Mouse (Mus musculus) forebrain, embryonic 12.5 days (tissue): ENCODE results near the gene Myo1g. TPM values are rescaled to one million over a fixed set of nuclear protein-coding genes. Genes with fewer than 3 reads are reported as not detected.
A peak's percentile ranks its signal among the peaks of the same experiment; 100 is the strongest.

Experiments used
- ATAC-seq: fragments of 200-750 bp; cut with Nextera tagmentation; 2 replicates; pipeline ENCODE4 v1.8.0; 2017; ENCODE audit warnings: moderate TSS enrichment; ENCODE audit not compliant: low FRiP score
- H3K27ac ChIP-seq: fragments of 300-500 bp; sonication (generic); 2 replicates; pipeline ENCODE4 v1.5.1; 2016; ENCODE audit warnings: mild to moderate bottlenecking
- H3K27me3 ChIP-seq: fragments of 300-500 bp; sonication (generic); 2 replicates; pipeline ENCODE4 v1.6.1; 2016; ENCODE audit warnings: mild to moderate bottlenecking
- H3K36me3 ChIP-seq: fragments of 300-500 bp; sonication (generic); replicated peaks from 2 replicates; pipeline ENCODE4 v1.6.1; 2016; ENCODE audit warnings: mild to moderate bottlenecking
- H3K4me1 ChIP-seq: fragments of 300-500 bp; sonication (generic); 2 replicates; pipeline ENCODE4 v1.6.1; 2016
- H3K4me2 ChIP-seq: fragments of 300-500 bp; sonication (generic); 2 replicates; pipeline ENCODE4 v1.6.1; 2016; ENCODE audit warnings: mild to moderate bottlenecking, moderate library complexity
- H3K4me3 ChIP-seq: fragments of 300-500 bp; sonication (generic); replicated peaks from 2 replicates; pipeline ENCODE4 v1.5.1; 2016; ENCODE audit warnings: mild to moderate bottlenecking
- H3K9ac ChIP-seq: fragments of 300-500 bp; sonication (generic); 2 replicates; pipeline ENCODE4 v1.6.1; 2016; ENCODE audit warnings: mild to moderate bottlenecking
- H3K9me3 ChIP-seq: fragments of 300-500 bp; sonication (generic); 2 replicates; pipeline ENCODE4 v1.6.1; 2016
- WGBS: fragments of 180-500 bp; shearing (Covaris S2); methylation state at CpG from one replicate; pipeline ENCODE4 v1.1.7; 2016; 5-methylcytosine and 5-hydroxymethylcytosine counted together
- polyA plus RNA-seq: library from polyadenylated mRNA; unstranded; fragments of >200 nt; fragmentation: Nextera tagmentation; extraction: Ambion mirVana; gene quantifications from 2 replicates; pipeline ENCODE4 v1.2.1, GENCODE M21; 2016

Gene Myo1g
- polyA plus RNA-seq, 1 experiment from 2014 or later = 0.31 TPM

DNA sequence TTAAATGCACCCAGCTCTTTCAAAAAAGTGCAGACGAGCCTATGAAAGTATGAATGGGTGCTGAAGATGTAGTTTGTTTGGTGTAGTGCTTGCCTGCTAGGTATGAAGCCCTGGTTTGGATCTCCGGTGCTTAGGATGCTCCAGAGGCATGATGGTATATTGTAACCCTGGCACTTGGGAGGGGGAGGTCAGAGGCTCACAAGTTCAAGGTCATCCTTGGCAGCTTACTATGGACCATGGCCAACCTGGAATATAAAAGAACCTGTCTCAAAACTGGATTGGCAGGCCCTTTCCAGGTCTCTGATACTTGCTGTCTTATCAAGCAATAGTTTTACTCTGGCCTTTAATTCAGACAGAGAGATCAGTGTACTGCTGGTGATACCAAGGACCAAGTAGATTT is 29.0 kb upstream of the Myo1g start:
- peaks cover 6% of the 10 kb centered on the region for H3K36me3 ChIP-seq
- H3K27ac ChIP-seq = no peak overlapping the region
- H3K4me1 ChIP-seq = peaks cover 15% of the 10 kb centered on the region
- H3K9me3 ChIP-seq = no peaks in the 10 kb centered on the region
- no peaks in the 10 kb centered on the region for H3K27me3 ChIP-seq
- WGBS = 95% methylated on average over 2 of the region's 2 CpGs
- H3K4me3 ChIP-seq = no peak overlapping the region
- no peak overlapping the region for H3K4me2 ChIP-seq
- H3K9ac ChIP-seq = no peak overlapping the region
- no peak for ATAC-seq

DNA sequence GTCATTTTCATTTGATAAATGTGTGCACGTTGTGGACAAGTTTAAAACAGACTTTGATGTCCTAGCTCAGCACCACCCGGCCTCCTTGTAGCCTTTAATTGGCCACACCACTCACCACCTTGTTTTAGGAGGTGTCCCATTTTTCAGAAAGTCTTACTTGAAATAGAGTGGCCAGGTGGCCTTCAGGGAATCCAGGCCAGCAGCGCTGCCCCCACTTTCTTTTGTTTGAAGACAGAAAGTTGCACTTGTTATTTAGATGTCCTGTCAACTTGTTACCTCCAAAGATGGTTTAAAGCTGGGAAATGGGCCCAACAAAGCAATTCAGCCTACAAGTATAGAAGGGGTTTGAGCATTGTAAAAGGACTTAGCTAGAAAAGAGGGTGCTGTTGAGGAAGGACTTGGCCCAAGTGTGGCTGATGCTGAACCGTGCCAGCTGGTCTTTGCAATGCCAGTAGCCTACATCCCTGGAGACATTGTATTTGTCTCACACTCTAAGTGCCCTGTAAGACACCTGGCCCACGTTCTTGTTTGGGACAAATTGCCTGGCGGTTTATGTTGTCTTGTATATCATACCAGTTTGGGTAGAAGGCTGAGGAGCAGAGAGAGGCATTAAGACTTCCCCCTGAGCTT is 27.0 kb upstream of the Myo1g start:
- peak overlapping the region; percentile 73 for H3K4me2 ChIP-seq
- no peaks in the 10 kb centered on the region for H3K27me3 ChIP-seq
- H3K36me3 ChIP-seq = peaks cover 6% of the 10 kb centered on the region; the same call in 1 of the 2 replicates
- 41% methylated on average over 6 of the region's 6 CpGs for WGBS
- ATAC-seq = no peak
- H3K27ac ChIP-seq = peak overlapping the region; percentile 98; the same call in 1 of the 2 replicates
- H3K4me1 ChIP-seq = peaks cover 8% of the 10 kb centered on the region
- H3K9ac ChIP-seq = peak overlapping the region; percentile 91
- H3K9me3 ChIP-seq = no peaks in the 10 kb centered on the region
- H3K4me3 ChIP-seq = peak overlapping the region; percentile 95

DNA sequence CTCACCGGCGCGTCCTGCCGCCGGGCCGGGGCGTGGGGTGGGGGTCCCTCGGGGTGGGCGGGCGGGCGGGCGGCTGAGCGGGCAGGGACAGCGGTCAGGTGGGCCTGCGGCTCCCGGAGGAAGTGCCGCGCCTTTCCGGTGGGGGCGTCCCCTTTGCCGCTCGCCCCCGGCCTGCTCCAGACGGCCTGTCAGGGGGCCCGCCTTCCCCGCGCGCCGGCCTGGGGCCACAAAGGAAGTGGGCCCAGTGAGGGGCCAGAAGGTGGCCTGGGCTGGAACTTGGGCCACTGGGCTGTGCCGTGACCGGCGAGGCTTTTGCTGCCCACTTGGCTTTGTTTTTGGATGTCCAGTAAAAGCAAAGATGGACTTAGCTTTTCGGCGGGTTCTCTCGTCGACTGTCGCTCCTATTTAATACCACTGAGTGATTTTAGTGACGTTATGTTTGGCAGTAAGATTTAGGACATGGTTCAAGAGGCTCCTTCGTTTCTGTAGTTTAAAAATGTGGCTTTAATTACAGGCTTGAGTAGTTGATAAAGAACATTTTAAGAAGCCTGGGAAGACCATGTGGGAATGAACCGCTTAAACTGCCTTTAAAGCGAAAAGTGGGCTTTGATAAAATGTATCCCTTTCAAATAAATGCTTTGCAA is 26.4 kb upstream of the Myo1g start:
- Histone ChIP-seq H3K27ac (peak overlapping the region; percentile 98), H3K9me3 (no peaks in the 10 kb centered on the region), H3K9ac (peak overlapping the region; percentile 91), H3K27me3 (no peaks in the 10 kb centered on the region), H3K36me3 (peaks cover 6% of the 10 kb centered on the region; the same call in 1 of the 2 replicates), H3K4me3 (peak overlapping the region; percentile 95), H3K4me1 (peaks cover 8% of the 10 kb centered on the region), H3K4me2 (peak overlapping the region; percentile 73)
- WGBS = 1% methylated on average over 30 of the region's 41 CpGs
- peak; percentile 63 for ATAC-seq

DNA sequence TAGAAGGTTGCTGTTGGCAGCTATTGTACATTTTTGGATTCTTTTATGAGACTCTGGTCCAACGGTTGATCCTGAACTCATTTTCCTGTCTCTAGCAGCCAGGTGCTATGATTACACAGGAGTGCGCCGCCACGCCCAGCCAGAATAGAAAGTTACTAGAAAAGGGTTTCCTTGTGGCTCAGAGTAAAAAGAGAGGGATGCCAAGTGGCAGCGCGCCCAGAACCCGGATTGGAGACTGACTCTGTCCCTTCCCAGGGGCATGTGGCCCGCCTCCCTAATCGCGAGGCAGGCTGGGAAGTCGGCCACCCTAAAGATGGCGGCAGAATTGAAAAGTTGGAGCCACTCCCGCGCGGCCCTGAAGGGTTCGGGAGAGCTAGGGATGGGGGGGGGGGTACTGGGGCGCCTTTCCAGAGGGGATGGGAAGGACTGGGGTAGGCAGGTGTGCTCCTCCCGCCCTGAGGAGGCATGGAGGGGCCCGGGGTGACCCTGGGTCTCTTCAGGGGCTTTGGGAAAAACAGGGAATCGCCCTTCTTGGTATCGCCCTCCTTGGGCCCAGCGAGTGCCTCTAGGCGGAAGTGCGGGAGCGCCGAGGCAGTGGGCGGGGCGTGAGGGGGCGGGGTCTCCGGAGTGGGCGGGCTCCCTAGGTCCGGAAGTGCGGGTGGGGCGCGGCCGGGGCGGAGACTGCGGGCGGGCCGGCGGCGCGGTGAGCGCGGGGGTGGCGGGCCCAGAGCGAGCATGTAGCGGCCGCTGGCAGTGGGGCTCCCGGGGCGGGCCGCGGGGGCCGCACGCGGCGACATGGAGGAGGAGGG is 25.6 kb upstream of the Myo1g start, which contains the start of gene Ccm2:
Ccm2 (plus strand) TSS at position 683 of the 809 bp plus-strand sequence.
- Histone ChIP-seq H3K4me3 (peak within 1 kb of the TSS; percentile 95), H3K4me1 (peaks cover 8% of the 10 kb centered on the region), H3K4me2 (peak within 1 kb of the TSS; percentile 73), H3K36me3 (no peaks in the 10 kb centered on the region; the same call in 1 of the 2 replicates), H3K27ac (peak within 1 kb of the TSS; percentile 98), H3K9ac (peak within 1 kb of the TSS; percentile 91), H3K9me3 (no peaks in the 10 kb centered on the region), H3K27me3 (no peaks in the 10 kb centered on the region)
- 2% methylated on average over 50 of the region's 57 CpGs for WGBS
- ATAC-seq = peak; percentile 96

DNA sequence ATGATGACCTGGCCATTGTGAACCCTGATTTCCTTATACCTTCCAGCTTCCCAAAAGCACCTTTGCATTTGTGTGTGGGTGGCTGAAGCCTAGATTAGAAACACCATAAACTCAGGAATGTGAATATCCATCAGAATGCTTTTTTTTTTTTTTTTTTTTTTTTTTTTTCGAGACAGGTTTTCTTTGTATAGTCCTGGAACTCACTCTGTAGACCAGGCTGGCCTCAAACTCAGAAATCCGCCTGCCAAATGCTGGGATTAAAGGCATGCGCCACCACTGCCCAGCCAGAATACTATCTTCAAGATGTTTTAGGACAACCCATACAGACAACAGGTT is 25.1 kb upstream of the Myo1g start:
- peak; percentile 27 for ATAC-seq
- Histone ChIP-seq H3K36me3 (no peaks in the 10 kb centered on the region; the same call in 1 of the 2 replicates), H3K9me3 (no peaks in the 10 kb centered on the region), H3K4me1 (peaks cover 8% of the 10 kb centered on the region), H3K9ac (peak overlapping the region; percentile 91), H3K27ac (peak overlapping the region; percentile 98), H3K27me3 (no peaks in the 10 kb centered on the region), H3K4me3 (peak overlapping the region; percentile 95), H3K4me2 (peak overlapping the region; percentile 73)
- 31% methylated on average over 3 of the region's 3 CpGs for WGBS

DNA sequence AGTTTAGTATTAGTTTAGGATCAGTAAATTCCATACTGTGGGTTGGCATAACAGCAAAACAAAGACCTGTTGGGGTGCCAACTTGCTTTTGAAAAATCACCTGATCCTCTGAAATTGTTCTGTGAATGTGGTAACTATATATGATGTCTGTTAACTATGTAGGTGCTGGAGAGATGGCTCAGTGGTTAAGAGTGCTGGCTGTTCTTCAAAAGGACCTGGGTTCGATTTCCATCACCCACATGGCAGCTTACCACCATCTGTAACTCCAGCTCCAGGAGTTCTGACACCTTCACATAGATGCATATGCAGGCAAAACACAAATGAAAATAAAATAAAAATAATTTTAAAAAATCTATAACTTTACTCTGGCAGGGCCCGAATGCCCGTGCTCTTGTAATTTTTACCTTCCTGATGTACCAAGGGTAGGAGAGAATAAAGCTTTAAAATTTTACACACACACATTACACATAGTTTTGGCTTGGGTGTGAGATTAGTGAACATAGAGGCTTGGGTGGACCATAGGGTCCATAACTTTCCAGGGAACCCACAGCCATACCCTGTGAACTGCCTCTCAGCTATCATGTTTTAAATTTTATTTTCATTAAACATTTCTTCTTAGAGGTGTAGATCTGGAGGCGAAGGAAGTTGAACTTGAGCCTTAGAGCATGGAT is 24.6 kb upstream of the Myo1g start:
- Histone ChIP-seq H3K9me3 (no peaks in the 10 kb centered on the region), H3K4me3 (no peak overlapping the region), H3K9ac (no peak overlapping the region), H3K27me3 (no peaks in the 10 kb centered on the region), H3K4me1 (peaks cover 8% of the 10 kb centered on the region), H3K36me3 (no peaks in the 10 kb centered on the region), H3K27ac (peak overlapping the region; percentile 98), H3K4me2 (peak overlapping the region; percentile 73; the same call in 1 of the 2 replicates)
- WGBS = 90% methylated on average over 4 of the region's 4 CpGs
- no peak for ATAC-seq

DNA sequence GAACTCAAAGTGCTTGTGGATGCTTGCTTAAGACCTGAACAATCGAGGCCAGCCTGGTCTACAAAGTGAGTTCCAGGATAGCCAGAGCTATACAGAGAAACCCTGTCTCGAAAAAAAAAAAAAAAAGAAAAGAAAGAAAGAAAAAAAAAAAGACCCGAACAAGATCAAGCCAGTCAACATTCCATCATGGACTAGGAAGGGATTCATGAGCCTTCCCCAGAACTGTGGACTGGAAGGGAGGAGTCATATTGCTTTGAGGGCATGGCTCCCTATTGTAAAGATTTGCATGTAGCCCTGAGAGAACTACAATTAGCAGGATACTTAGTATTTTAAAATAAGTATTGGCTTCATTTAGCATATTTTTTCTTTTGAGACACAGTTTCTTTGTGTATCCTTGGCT is 23.9 kb upstream of the Myo1g start:
- H3K9me3 ChIP-seq = no peaks in the 10 kb centered on the region
- H3K27ac ChIP-seq = no peak overlapping the region
- H3K27me3 ChIP-seq = no peaks in the 10 kb centered on the region
- no peak overlapping the region for H3K4me2 ChIP-seq
- no peak for ATAC-seq
- no peak overlapping the region for H3K4me3 ChIP-seq
- H3K36me3 ChIP-seq = no peaks in the 10 kb centered on the region
- 86% methylated on average over 3 of the region's 3 CpGs for WGBS
- no peak overlapping the region for H3K9ac ChIP-seq
- peaks cover 8% of the 10 kb centered on the region for H3K4me1 ChIP-seq

DNA sequence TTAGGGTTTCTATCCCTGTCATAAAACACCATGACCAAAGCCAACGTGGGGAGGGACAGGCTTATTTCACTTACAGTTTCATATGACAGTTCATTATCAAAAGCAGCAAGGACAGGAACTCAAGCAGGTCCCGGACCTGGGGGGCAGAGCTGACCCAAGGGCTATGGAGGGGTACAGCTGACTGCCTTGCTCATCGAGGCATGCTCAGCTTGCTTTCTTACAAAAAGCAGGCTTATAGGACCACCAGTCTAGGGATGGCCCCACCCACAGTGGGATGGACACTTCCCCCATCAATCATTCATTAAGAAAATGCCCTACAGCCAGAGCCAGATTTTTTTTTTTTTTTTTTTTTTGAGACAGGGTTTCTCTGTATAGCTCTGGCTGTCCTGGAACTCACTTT is 10.0 kb upstream of the Myo1g start:
- no peak overlapping the region for H3K4me3 ChIP-seq
- no peaks in the 10 kb centered on the region for H3K9me3 ChIP-seq
- no peaks in the 10 kb centered on the region for H3K27me3 ChIP-seq
- ATAC-seq = no peak
- peaks cover 9% of the 10 kb centered on the region for H3K36me3 ChIP-seq
- 92% methylated on average over 3 of the region's 3 CpGs for WGBS
- H3K4me1 ChIP-seq = peaks cover 21% of the 10 kb centered on the region
- no peak overlapping the region for H3K27ac ChIP-seq
- H3K9ac ChIP-seq = no peak overlapping the region
- no peak overlapping the region for H3K4me2 ChIP-seq

DNA sequence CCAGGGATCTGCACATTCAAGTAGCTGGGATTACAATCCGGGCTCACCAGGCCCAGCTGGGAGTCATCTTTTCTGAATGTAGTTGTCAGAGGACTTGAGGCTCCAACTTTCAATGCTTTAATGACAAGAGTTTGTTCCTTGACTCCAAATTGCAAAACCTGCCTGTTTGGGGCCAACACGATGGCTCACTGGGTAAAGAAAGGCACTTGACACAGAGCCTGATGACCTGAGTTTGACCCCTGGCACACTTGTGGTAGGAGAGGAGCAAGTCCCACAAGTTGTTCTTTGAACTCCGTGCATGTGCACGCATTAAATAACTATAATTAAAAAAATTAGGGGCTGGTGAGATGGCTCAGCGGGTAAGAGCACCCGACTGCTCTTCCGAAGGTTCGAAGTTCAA is 9.2 kb upstream of the Myo1g start:
- Histone ChIP-seq H3K4me2 (no peak overlapping the region), H3K4me3 (no peak overlapping the region), H3K27ac (no peak overlapping the region), H3K4me1 (peaks cover 23% of the 10 kb centered on the region), H3K9me3 (no peaks in the 10 kb centered on the region), H3K36me3 (peaks cover 17% of the 10 kb centered on the region), H3K27me3 (no peaks in the 10 kb centered on the region), H3K9ac (no peak overlapping the region)
- ATAC-seq = no peak
- WGBS = 90% methylated on average over 8 of the region's 8 CpGs

DNA sequence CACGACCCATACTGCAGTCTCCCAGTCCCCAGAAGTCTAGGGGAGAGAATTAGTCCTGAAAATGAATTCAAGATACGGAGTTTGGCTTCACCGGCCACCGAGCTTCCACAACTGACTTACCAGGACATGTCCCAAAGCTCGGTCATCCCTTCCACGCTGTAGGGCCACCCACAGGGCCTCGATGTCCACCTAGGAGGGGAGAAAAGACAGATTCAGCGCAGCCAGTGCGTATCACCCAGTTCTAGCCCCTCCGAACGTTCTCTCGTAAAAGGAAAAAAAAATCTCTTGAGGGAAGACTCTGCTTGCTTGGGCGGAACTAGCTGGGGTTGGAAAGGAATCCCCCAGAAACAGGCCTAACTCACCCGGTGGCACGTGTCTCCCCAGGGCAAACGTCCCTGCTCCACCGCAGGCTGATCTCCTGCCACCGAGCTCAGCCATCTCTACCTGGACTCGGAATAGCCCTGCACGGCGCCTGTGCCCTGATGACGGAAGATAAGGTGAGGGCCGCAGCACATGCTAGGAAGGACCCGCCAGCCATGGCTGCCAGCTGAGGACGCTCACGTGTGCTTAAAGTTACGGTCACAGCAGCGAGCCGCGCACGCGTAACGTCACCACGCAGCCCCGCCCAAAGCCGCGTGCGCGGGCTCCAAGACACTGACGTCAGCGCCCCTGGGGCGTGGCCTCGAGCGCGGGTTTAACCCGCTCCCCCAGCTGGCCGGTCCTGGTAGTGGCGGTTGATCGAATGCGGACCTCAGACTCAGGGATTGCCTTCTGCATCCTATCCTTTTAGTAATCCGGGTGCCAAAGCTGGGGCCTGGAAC is 7.6 kb upstream of the Myo1g start:
- WGBS = under 1% methylated on average over 51 of the region's 51 CpGs
- ATAC-seq = peak; percentile 96

More for the DNA sequence above, 7.6 kb upstream of the Myo1g start:
- Histone ChIP-seq H3K9me3 (no peaks in the 10 kb centered on the region), H3K4me3 (peak overlapping the region; percentile 55), H3K27me3 (no peaks in the 10 kb centered on the region), H3K36me3 (peaks cover 30% of the 10 kb centered on the region), H3K4me2 (peak overlapping the region; percentile 76), H3K27ac (peak overlapping the region; percentile 75), H3K4me1 (peaks cover 23% of the 10 kb centered on the region), H3K9ac (peak overlapping the region; percentile 71)
